Mouse (Mus musculus) layer of hippocampus, adult 2 months (tissue): ENCODE measurements around the gene Snrpf. TPM values are rescaled to one million over a fixed set of nuclear protein-coding genes. Genes with fewer than 3 reads are reported as not detected.

Source experiments
- DNase-seq, 2 experiments: peaks; one replicate each; pipeline ENCODE4 v3.0.0; 2022; ENCODE audit warnings: low spot score in 2 of 2
- H3K27ac ChIP-seq: fragments of 200-600 bp; 2 replicates; pipeline ENCODE4 v1.8.1; 2022
- H3K4me3 ChIP-seq: fragments of 200-600 bp; 2 replicates; pipeline ENCODE4 v1.8.1; 2022; ENCODE audit warnings: mild to moderate bottlenecking
- CTCF ChIP-seq: fragments of 200-600 bp; conservative IDR thresholded peaks from 2 replicates; pipeline ENCODE4 v1.8.1; 2022; ENCODE audit warnings: antibody characterized with exemption, mild to moderate bottlenecking, moderate library complexity
- total RNA-seq, 2 experiments: library from RNA; stranded (reverse); gene quantifications; 2 replicates each; pipeline ENCODE4 v1.2.3; 2021

Snrpf gene
- total RNA-seq, 2 experiments from 2014 or later: 11.5 to 12.6 TPM

DNA sequence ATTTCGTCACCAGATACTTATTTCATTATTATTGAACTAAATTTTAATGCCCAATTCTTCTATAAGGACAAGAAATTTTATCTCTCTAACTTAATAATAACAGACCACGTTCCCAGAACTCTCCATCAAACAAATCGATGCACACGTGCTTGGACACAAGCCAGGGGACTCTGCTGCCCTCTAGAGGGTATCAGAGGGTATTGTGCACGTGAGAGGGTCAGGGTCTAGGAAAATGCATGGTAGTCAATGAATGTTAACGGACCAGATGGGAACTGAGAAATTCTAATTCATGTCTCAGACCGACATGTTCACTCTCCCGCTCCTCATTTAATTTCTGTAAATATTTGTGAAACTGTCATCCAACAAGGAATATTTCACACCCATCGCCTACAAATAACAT, 18.5 kb upstream of the Snrpf start:
- peak; percentile 66 for TF ChIP-seq CTCF
- H3K27ac ChIP-seq: no peak overlapping the region
- H3K4me3 ChIP-seq: no peak overlapping the region
- no peak for DNase-seq

DNA sequence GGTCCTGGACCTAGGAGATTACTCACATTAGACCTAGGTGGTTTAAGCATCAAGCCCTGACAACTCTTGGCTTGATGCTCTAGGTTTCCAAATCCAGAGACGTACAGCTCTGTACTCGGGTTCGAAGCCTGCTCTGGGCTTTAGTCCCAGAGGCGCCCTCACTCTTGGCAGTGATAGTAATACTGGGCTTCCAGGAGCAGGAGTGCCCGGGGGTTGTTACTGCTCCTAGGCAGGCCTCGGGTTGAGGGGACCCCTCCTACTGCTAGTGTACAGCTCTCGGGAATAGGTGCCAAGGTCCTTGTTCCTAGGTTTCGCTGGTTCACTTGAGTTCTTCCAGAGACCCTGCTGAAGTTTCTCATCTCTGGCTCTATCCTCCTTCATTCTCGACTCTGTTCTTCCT, 16.8 kb upstream of the Snrpf start:
- no peak for DNase-seq
- no peak for TF ChIP-seq CTCF
- Histone ChIP-seq H3K27ac (no peak overlapping the region), H3K4me3 (no peak overlapping the region)

DNA sequence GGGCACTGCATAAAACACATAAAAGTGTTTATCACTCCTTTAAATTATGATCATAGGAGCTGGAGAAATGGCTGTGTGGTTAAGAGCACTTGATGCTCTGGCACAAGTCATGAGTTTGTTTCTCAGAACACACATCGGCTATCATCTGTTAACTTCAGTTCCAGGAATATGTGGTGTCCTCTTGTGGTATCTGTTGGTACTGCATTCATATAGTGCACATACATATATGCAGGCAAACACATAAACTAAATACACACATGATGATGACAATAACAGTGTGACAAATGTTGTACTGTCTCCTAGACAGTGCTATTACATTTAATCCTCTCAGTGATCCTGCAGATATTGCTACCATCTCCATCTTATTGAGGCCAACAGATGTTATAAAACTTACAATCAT, 13.8 kb upstream of the Snrpf start:
- TF ChIP-seq CTCF: peak; percentile 56
- Histone ChIP-seq H3K27ac (no peak overlapping the region), H3K4me3 (no peak overlapping the region)
- DNase-seq: no peak

DNA sequence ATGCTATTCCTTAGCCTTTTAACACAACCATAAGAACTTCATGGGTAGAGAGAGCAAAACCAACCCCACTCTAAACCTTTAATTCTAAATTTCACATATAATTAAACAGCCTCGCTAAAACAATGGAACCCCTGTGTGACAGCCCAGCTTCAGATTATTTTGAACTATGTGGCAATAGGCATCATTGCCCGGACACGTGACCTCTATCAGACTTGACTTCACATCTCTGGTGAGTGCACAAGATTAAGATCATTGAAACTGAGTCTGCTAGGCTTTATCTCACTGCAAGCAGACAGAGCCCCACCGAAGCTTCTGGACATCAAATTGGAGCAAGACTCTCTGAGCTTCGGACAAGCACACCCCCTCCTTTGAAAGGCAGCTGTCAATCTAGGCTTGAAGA, 12.8 kb upstream of the Snrpf start:
- DNase-seq: no peak

DNA sequence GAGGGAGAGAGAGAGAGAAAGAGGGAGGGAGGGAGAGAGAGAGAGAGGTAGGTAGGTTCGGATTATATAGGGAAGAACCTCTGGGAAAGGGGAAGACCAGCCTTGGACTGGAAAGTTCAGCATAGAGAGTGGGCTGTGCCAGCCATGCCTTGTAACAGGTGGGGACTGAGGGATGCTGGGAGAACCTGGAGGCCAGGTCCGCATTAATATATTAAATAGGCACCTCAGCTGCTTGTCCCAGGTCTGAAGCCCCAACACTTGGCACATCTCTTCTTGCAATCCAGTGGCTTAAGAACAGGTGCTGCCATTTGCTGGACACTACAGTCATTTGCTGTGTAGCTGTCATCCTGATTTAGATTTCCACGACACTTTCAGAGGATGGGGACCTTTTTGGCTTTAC, 7.1 kb upstream of the Snrpf start:
- TF ChIP-seq CTCF: no peak
- no peak for DNase-seq
- H3K27ac ChIP-seq: no peak overlapping the region
- no peak overlapping the region for H3K4me3 ChIP-seq

More for the DNA sequence above, 12.8 kb upstream of the Snrpf start:
- Histone ChIP-seq H3K4me3 (no peak overlapping the region), H3K27ac (no peak overlapping the region)
- TF ChIP-seq CTCF: no peak

DNA sequence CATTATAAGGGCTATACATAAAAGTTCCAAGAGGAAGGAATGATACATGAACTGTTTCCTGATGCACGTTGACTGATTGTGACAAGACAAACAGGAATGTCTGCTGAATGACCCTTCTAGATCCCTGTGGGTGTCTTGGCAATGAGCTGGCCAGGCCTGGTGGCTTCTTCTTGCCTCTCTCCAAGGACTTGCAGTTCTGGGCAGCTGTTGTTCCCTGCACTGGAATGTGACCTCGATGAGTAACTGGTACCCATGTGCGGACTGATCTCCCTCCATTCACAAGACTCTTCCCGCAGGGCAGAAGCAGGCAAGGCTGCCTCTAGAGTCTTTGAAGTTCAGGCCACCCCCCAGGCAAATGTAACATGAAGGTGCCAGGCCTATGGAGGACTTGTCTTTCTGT, 6.3 kb upstream of the Snrpf start:
- DNase-seq: no peak
- Histone ChIP-seq H3K4me3 (no peak overlapping the region), H3K27ac (no peak overlapping the region)
- TF ChIP-seq CTCF: no peak

GRCm38 (mm10) chr10:93594022-93594482, 4.5 kb upstream of the Snrpf start:
- peak; percentile 87 for TF ChIP-seq CTCF
- peak overlapping the region; percentile 84 for H3K27ac ChIP-seq
- H3K4me3 ChIP-seq: peak overlapping the region; percentile 62
- peak; percentile 87 to 90 for DNase-seq

GRCm38 (mm10) chr10:93592456-93592855, 3.0 kb upstream of the Snrpf start:
- DNase-seq: no peak
- TF ChIP-seq CTCF: peak; percentile 52

GRCm38 (mm10) chr10:93588796-93589195, 710 bp downstream of the Snrpf start:
- H3K4me3 ChIP-seq: peak overlapping the region; percentile 85
- no peak for DNase-seq
- TF ChIP-seq CTCF: no peak
- peak overlapping the region; percentile 88 for H3K27ac ChIP-seq

More at GRCm38 (mm10) chr10:93592456-93592855, 3.0 kb upstream of the Snrpf start:
- H3K27ac ChIP-seq: no peak overlapping the region
- no peak overlapping the region for H3K4me3 ChIP-seq

DNA sequence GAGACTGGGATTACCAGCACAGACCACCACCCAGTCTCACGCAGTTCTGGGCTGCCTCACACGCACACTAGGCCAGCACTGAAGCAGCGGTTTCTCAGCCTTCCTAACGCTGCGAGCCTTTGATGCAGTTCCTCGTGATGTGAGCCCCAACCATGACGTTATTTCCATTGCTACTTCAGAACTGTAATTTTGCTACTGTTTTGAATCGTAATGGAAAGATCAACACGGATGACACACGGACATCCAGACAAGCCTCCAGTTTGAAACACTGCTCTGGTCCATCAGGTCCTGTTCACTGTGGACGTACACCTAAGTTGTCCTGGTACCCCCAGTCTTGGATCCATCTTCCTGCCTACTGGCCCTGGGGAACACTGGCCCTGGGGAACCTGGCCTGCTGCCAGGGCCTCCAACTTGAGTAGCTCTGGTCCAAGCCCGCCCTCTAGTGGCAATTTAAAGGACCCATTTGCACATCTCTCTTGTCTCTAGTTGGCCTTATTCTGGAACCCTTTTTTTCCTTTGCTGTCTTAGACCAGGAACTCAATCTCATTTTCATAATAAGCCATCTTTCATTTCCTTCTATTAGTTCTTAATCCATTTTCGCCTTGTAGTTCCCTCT, 12.1 kb downstream of the Snrpf start:
- H3K27ac ChIP-seq: no peak overlapping the region
- peak; percentile 55 to 72 for DNase-seq
- TF ChIP-seq CTCF: peak; percentile 89
- H3K4me3 ChIP-seq: no peak overlapping the region

- no peak overlapping the region for H3K27ac ChIP-seq
- no peak for DNase-seq
- TF ChIP-seq CTCF: no peak
- no peak overlapping the region for H3K4me3 ChIP-seq
Observed at GRCm38 (mm10) chr10:93575960-93576359, 13.5 kb downstream of the Snrpf start.

DNA sequence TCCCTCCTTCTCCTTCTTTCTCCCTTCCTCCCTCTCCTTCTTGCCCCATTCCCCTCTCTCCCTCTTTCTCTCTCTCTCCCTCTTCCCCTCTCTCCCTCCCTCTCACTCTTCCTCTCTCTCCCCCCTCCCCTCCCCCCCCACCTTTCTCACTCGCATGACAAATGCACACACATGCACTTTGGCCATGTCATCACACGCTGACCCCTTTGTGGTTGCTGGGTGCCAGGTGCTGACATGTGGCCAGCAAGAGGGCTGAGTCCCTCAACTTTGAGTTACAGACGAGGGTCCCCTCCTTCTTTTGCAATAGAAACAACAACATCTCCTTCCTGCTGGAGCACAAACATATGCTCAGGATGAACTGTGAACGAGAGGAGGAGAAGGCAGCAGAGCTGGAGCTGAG, 14.5 kb downstream of the Snrpf start:
- TF ChIP-seq CTCF: no peak
- Histone ChIP-seq H3K4me3 (no peak overlapping the region), H3K27ac (no peak overlapping the region)
- no peak for DNase-seq

- no peak for DNase-seq
- no peak overlapping the region for H3K27ac ChIP-seq
- TF ChIP-seq CTCF: peak; percentile 11; the same call in 1 of the 2 replicates
- H3K4me3 ChIP-seq: no peak overlapping the region
Observed at GRCm38 (mm10) chr10:93572209-93572608, 17.3 kb downstream of the Snrpf start.

DNA sequence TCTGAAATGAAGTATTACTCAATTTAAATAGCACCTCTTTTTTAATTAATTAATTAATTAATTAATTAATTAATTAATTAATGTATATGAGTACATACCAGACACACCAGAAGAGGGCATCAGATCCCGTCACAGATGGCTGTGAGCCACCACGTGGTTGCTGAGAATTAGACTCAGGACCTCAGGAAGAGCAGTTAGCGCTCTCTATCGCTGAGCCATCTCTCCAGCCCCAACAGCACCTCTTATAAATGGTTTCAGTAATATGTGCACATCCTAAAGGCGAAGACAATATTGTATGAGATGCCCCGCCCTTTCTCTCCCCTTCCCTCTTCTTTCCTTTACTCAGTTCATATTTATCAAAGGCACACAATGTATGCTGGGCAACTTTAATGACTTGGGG, 20.8 kb downstream of the Snrpf start:
- TF ChIP-seq CTCF: no peak
- no peak for DNase-seq
- Histone ChIP-seq H3K27ac (no peak overlapping the region), H3K4me3 (no peak overlapping the region)
